Mouse (Mus musculus) spleen, adult 2 months (tissue): ENCODE results near the gene Actr6.

Experiments
- CTCF ChIP-seq: fragments of 200-500 bp; IDR thresholded peaks from 2 replicates; pipeline ENCODE4 v1.5.1; 2011; ENCODE audit warnings: mild to moderate bottlenecking, inconsistent platforms; ENCODE audit not compliant: insufficient read depth, insufficient read length, insufficient replicate concordance; ENCODE audit errors: extremely low read depth
- POLR2A ChIP-seq: fragments of 200-500 bp; IDR thresholded peaks from 2 replicates; pipeline ENCODE4 v1.6.1; 2011; ENCODE audit warnings: low read depth, low read length, inconsistent platforms

DNA sequence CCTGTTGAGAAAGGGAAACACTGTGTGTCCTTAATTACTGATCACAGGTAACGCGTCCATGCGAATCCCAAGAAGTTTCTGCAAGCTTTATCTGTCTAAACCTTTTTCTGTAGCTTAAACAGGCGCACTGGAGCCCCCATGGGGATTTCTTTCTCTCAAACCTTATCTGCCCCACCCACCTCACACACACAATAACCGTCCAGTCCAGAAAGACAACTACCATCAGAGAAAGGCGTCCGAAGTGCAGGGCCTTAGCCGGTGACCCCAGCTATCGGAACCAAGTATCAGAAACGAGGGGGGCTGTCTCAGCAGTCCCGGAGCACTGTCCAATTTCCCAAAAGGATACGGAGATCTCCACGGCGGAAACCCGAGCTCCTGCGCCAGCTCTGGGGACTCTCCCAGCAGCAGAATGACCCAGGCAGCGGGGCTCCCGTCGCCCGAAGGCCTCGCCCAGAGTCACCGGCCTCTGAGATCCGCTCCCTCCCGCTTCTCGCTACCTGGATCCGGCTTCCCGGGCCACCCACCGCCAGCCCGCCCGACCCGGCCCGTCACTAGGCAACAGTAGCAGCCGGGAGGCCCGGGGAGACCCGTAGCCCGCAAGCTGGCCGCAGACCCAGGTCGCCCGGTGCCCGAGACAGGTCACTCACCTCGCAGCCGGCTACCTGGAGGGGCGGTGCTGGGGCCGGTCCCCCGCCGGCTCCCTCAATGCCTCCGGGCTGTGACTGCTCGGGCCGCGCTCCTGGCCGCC lies 46.5 kb downstream of the Actr6 start:
- TF ChIP-seq CTCF (no peak), POLR2A (no peak)
